Mouse (Mus musculus): ENCODE measurements around the gene Ripor2. TPM values are rescaled to one million over a fixed set of nuclear protein-coding genes. Genes with fewer than 3 reads are reported as not detected.

Ripor2 gene
- polyA plus RNA-seq, 1 experiment, result 46.4 TPM

DNA sequence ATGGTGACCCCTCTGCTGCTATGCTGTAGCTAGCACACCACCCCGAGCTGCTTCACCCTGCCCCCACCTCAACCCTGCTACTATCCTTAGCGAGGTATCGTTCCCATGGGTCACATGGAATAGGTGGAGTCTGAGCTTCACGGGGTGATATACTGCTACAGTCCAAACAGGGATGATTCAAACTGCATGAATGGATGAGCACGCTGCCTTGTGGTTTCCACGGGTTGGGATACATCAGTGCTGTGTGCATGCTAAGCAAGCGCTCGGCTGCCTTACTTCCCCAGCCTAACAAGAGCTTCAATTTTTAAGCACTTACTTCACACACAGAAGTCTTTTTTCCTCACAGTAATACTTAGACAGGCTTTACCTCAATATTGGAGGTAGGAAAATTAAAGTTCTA, 168.8 kb downstream of the Ripor2 start:
- no peak for DNase-seq (ENCODE audit: low read depth in 1 of 2, low spot score in 2 of 2)
- no peaks in the 10 kb centered on the region for H3K27me3 ChIP-seq (ENCODE audit: control insufficient read depth, insufficient read depth, low read length)
- H3K4me1 ChIP-seq (ENCODE audit: control insufficient read depth, insufficient read depth, insufficient read length), result no peaks in the 10 kb centered on the region
- H3K36me3 ChIP-seq (ENCODE audit: control insufficient read depth, insufficient read depth, low read length), result peaks cover 12% of the 10 kb centered on the region
- TF ChIP-seq POLR2A (IDR thresholded peaks at IDR 0.05; ENCODE audit: low read depth, low read length) (no peak), CTCF (IDR thresholded peaks at IDR 0.05; ENCODE audit: extremely low read depth, insufficient read depth, insufficient read length, insufficient replicate concordance) (no peak)
- WGBS, result 95% methylated on average over 8 of the region's 8 CpGs
- H3K4me3 ChIP-seq (ENCODE audit: extremely low read depth, insufficient read depth, insufficient read length), result no peak overlapping the region
- no peak overlapping the region for H3K27ac ChIP-seq (ENCODE audit: insufficient read depth, low read length)

DNA sequence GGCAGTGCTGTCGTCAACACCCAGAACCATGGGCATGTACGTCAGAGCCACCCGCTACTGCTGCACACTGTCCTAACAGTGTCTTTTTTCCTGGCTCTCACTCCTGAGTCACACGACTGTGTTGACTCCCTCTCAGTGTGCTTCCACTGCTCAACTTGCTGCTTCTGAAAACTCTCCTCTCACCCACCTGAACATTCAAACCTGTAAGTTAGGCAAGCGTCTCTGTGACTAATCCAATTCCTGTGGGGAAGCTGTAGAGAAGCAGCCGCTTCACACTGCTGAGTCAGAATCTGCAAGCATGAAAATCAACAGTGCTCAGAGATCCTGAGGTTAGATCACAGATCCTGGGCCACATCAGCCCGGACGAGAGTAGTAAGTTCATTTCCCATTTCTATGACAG, 169.4 kb downstream of the Ripor2 start:
- no peaks in the 10 kb centered on the region for H3K4me1 ChIP-seq (ENCODE audit: control insufficient read depth, insufficient read depth, insufficient read length)
- H3K27ac ChIP-seq (ENCODE audit: insufficient read depth, low read length), result no peak overlapping the region
- DNase-seq (ENCODE audit: low read depth in 1 of 2, low spot score in 2 of 2), result no peak
- H3K4me3 ChIP-seq (ENCODE audit: extremely low read depth, insufficient read depth, insufficient read length), result no peak overlapping the region
- 92% methylated on average over 8 of the region's 8 CpGs for WGBS
- H3K27me3 ChIP-seq (ENCODE audit: control insufficient read depth, insufficient read depth, low read length), result no peaks in the 10 kb centered on the region
- H3K36me3 ChIP-seq (ENCODE audit: control insufficient read depth, insufficient read depth, low read length), result peaks cover 14% of the 10 kb centered on the region
- TF ChIP-seq CTCF (IDR thresholded peaks at IDR 0.05; ENCODE audit: extremely low read depth, insufficient read depth, insufficient read length, insufficient replicate concordance) (no peak), POLR2A (IDR thresholded peaks at IDR 0.05; ENCODE audit: low read depth, low read length) (no peak)

DNA sequence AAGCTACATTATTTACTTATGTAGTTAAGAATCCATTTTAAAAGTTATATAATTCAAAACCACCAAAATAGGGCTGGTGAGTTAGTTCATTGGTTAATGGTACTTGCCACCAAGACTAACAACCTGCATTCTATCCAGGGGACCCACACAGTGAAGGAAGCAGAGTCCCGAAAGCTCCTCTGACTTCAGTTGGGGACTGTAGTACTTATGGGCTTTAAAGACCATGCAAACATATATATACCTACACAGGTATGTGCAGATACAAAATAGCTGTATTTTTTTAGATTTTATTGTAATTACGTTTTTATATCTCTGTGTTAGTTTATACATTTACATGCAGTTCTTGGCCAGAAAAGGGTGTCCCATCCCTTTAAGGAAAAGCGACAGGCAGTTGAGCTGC, 174.8 kb downstream of the Ripor2 start:
- Histone ChIP-seq H3K36me3 (ENCODE audit: control insufficient read depth, insufficient read depth, low read length) (peaks cover 7% of the 10 kb centered on the region), H3K27me3 (ENCODE audit: control insufficient read depth, insufficient read depth, low read length) (no peaks in the 10 kb centered on the region), H3K27ac (ENCODE audit: insufficient read depth, low read length) (no peak overlapping the region), H3K4me3 (ENCODE audit: extremely low read depth, insufficient read depth, insufficient read length) (no peak overlapping the region), H3K4me1 (ENCODE audit: control insufficient read depth, insufficient read depth, insufficient read length) (peaks cover 2% of the 10 kb centered on the region; the same call in 1 of the 2 replicates)
- WGBS, result 95% methylated on average over 3 of the region's 3 CpGs
- TF ChIP-seq POLR2A (IDR thresholded peaks at IDR 0.05; ENCODE audit: low read depth, low read length), result no peak
- no peak for TF ChIP-seq CTCF (IDR thresholded peaks at IDR 0.05; ENCODE audit: extremely low read depth, insufficient read depth, insufficient read length, insufficient replicate concordance)
- DNase-seq (ENCODE audit: low read depth in 1 of 2, low spot score in 2 of 2), result no peak

DNA sequence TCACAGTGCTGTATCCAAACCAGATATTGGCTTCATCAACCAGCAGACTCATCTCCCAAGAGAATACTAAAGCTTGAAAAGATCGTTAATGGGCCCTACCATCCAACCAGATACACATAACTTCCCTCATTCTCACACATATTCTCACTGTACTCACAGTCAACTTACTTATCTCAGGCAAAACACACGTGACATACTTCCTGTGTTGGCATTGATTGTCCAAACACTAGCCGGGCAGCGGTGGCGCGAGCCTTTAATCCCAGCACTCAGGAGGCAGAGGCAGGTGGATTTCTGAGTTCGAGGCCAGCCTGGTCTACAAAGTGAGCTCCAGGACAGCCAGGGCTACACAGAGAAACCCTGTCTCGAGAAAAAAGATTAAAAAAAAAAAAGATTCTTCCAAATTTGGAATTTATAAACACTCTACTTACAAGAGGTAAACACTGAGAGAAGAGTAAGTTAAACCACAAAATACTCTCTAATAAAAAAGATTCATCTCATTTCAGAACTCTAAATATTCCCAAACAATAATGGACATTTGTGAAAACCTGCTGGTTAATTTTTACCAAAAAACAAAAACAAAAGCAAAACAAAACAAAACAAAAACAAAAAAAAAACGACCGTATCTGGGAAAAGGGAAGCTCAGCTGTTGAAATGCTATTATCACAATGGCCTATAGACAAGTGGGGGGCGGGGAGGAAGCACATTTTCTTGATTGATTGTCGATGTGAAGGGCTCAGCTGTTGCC, 176.0 kb downstream of the Ripor2 start:
- WGBS, result 78% methylated on average over 12 of the region's 12 CpGs
- no peak for DNase-seq (ENCODE audit: low read depth in 1 of 2, low spot score in 2 of 2)
- TF ChIP-seq POLR2A (IDR thresholded peaks at IDR 0.05; ENCODE audit: low read depth, low read length), result no peak
- TF ChIP-seq CTCF (IDR thresholded peaks at IDR 0.05; ENCODE audit: extremely low read depth, insufficient read depth, insufficient read length, insufficient replicate concordance), result no peak
- Histone ChIP-seq H3K36me3 (ENCODE audit: control insufficient read depth, insufficient read depth, low read length) (peaks cover 7% of the 10 kb centered on the region), H3K4me3 (ENCODE audit: extremely low read depth, insufficient read depth, insufficient read length) (no peak overlapping the region), H3K4me1 (ENCODE audit: control insufficient read depth, insufficient read depth, insufficient read length) (peaks cover 2% of the 10 kb centered on the region; the same call in 1 of the 2 replicates), H3K27me3 (ENCODE audit: control insufficient read depth, insufficient read depth, low read length) (no peaks in the 10 kb centered on the region), H3K27ac (ENCODE audit: insufficient read depth, low read length) (no peak overlapping the region)

DNA sequence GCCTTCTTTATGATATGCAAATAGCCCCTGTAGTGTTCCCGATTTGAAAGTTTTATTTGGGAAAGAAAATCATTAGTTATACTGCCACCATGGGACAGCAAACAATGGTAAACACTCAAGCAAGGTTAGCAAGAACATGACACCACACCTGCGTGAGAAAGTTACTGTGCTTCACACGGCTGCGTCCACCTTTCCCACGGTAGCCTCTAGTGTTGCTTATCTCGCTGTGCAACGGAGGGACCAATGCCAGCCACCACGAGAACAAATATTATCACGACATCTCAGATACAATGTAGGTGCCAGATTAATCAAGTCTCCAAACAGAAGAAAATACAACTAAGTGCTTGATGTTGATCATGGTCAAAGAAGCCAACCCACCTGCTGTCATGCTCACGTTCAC, 177.5 kb downstream of the Ripor2 start:
- Histone ChIP-seq H3K36me3 (ENCODE audit: control insufficient read depth, insufficient read depth, low read length) (peaks cover 2% of the 10 kb centered on the region), H3K4me1 (ENCODE audit: control insufficient read depth, insufficient read depth, insufficient read length) (peaks cover 2% of the 10 kb centered on the region; the same call in 1 of the 2 replicates), H3K27me3 (ENCODE audit: control insufficient read depth, insufficient read depth, low read length) (no peaks in the 10 kb centered on the region), H3K4me3 (ENCODE audit: extremely low read depth, insufficient read depth, insufficient read length) (no peak overlapping the region), H3K27ac (ENCODE audit: insufficient read depth, low read length) (no peak overlapping the region)
- DNase-seq (ENCODE audit: low read depth in 1 of 2, low spot score in 2 of 2), result no peak
- WGBS, result 84% methylated on average over 10 of the region's 10 CpGs
- no peak for TF ChIP-seq POLR2A (IDR thresholded peaks at IDR 0.05; ENCODE audit: low read depth, low read length)
- TF ChIP-seq CTCF (IDR thresholded peaks at IDR 0.05; ENCODE audit: extremely low read depth, insufficient read depth, insufficient read length, insufficient replicate concordance), result no peak

DNA sequence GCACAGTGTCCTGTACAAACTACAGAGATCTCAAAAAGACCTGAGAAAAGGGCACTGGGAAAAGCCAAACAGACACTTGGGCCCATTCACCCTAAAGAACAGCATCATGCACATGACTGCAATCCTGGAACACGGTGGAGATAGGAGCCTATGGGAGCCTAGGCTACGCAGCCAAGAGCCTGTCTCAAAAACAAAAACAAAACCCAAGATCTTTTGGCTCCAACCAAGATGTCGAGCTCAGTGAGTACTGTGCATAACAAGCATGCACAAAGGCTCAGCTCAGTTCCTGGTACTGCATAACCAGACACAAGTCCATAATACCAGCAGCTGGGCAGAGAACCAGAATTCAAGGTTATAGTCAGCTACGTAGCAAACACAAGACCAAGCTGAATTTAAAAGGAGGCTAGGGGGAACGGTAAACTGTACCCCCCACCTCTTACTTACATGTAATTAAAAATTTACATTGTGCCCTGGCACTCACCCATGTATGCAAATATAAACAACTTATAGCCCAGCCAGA, 178.4 kb downstream of the Ripor2 start:
- WGBS, result 66% methylated on average over 5 of the region's 5 CpGs
- H3K36me3 ChIP-seq (ENCODE audit: control insufficient read depth, insufficient read depth, low read length), result peaks cover 2% of the 10 kb centered on the region; the same call in 1 of the 2 replicates
- DNase-seq (ENCODE audit: low read depth in 1 of 2, low spot score in 2 of 2), result no peak
- no peak overlapping the region for H3K4me3 ChIP-seq (ENCODE audit: extremely low read depth, insufficient read depth, insufficient read length)
- no peaks in the 10 kb centered on the region for H3K27me3 ChIP-seq (ENCODE audit: control insufficient read depth, insufficient read depth, low read length)
- no peak for TF ChIP-seq CTCF (IDR thresholded peaks at IDR 0.05; ENCODE audit: extremely low read depth, insufficient read depth, insufficient read length, insufficient replicate concordance)
- TF ChIP-seq POLR2A (IDR thresholded peaks at IDR 0.05; ENCODE audit: low read depth, low read length), result no peak
- peaks cover 2% of the 10 kb centered on the region; the same call in 1 of the 2 replicates for H3K4me1 ChIP-seq (ENCODE audit: control insufficient read depth, insufficient read depth, insufficient read length)
- no peak overlapping the region for H3K27ac ChIP-seq (ENCODE audit: insufficient read depth, low read length)

DNA sequence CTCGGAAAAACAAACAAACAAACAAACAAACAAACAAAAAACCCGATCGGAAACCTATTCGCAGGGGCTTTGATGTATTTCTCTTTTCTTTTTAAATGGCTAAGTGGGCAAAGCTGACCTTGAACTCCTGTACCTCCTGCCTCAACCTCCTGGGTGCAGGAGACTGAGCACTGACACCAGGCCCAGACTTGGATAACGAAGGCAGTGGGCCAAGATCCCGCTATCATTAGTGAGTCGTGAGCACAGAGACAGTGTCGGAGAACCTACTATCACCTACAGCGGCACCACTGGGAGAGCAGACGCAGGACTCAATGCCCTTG, 179.1 kb downstream of the Ripor2 start:
- Histone ChIP-seq H3K27me3 (ENCODE audit: control insufficient read depth, insufficient read depth, low read length) (no peaks in the 10 kb centered on the region), H3K36me3 (ENCODE audit: control insufficient read depth, insufficient read depth, low read length) (0 out of 2 replicates have a peak, but pooled peaks cover 1% of the 10 kb centered on the region), H3K4me3 (ENCODE audit: extremely low read depth, insufficient read depth, insufficient read length) (peak overlapping the region; percentile 95), H3K27ac (ENCODE audit: insufficient read depth, low read length) (peak overlapping the region; percentile 37; the same call in 1 of the 2 replicates), H3K4me1 (ENCODE audit: control insufficient read depth, insufficient read depth, insufficient read length) (peaks cover 2% of the 10 kb centered on the region; the same call in 1 of the 2 replicates)
- DNase-seq (ENCODE audit: low read depth in 1 of 2, low spot score in 2 of 2), result no peak
- TF ChIP-seq CTCF (IDR thresholded peaks at IDR 0.05; ENCODE audit: extremely low read depth, insufficient read depth, insufficient read length, insufficient replicate concordance), result no peak
- TF ChIP-seq POLR2A (IDR thresholded peaks at IDR 0.05; ENCODE audit: low read depth, low read length), result no peak
- 1% methylated on average over 10 of the region's 10 CpGs for WGBS

Data from spleen, adult 2 months (tissue).